Comparison of ENCODE assay signal across 14 mouse cellular contexts in the genomic region with DNA sequence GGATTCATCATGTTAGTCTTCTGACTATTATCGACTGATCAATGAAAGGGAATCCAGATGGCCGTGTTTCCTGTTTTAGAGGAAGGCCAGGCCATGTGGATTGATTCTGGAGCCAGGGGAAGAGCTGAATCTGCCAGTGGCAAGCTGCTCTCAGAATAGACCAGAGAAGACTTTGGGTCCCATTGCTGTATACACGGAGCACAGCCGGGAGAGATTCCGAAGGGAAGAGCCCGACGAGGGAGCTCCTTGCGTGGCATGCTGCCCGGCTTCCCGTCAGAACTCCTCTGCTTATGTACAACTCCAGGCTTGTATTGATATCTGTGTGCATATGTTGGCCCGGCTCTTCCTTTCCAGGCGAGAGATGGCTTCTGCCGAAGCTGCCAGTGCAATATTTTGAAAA.
DNase-seq lines count a peak whose midpoint lies in the region; ATAC-seq and TF ChIP-seq lines count a peak whose summit lies in the region.
"Had no signal": no experiment of that assay in that cellular context is flagged by ENCODE, and none has a peak within 500 bp of the region (broad histone marks: within the 10 kb centered on the region; RNA-seq: fewer than 3 reads in every experiment).

No protein-coding gene starts in this region.

- WGBS in forebrain, embryonic 13.5 days: 90% methylated on average over 13 of the region's 13 CpGs
- 91% methylated on average over 13 of the region's 13 CpGs for WGBS in forebrain, embryonic 11.5 days
- WGBS in forebrain, postnatal 0 days: 77% methylated on average over 13 of the region's 13 CpGs
- WGBS in thymus, adult 2 months: 98% methylated on average over 13 of the region's 13 CpGs
- WGBS in lung, postnatal 0 days: 89% methylated on average over 13 of the region's 13 CpGs

- no peak for DNase-seq in forebrain, embryonic 11.5 days (ENCODE audit: low spot score)
- DNase-seq in forebrain, postnatal 0 days: peak; percentile 82
- peak; percentile 6 for DNase-seq in layer of hippocampus, adult 9-10 months (ENCODE audit: low spot score)
- DNase-seq in right cerebral cortex, adult 18-20 months: peak; percentile 21
- DNase-seq in cerebellum, adult 9-10 months: no peak
- no peak for DNase-seq in thymus, adult 2 months
- no peak for DNase-seq in lung, postnatal 0 days (ENCODE audit: low spot score)
- DNase-seq: liver, embryonic 13.5 days; lung, postnatal 14 days; thymus, postnatal 36 days had no signal

- no peak overlapping the region for H3K9ac ChIP-seq in forebrain, embryonic 13.5 days
- no peak overlapping the region for H3K9ac ChIP-seq in forebrain, embryonic 11.5 days (ENCODE audit: low read length)
- H3K9ac ChIP-seq in forebrain, postnatal 0 days: no peak overlapping the region
- no peak overlapping the region for H3K9ac ChIP-seq in lung, postnatal 0 days (replicated peaks; ENCODE audit: low read depth)
- H3K9ac ChIP-seq: kidney, embryonic 15.5 days; liver, embryonic 13.5 days had no signal

- no peak for TF ChIP-seq POLR2A in thymus, adult 2 months (IDR thresholded peaks at IDR 0.05; ENCODE audit: control insufficient read depth, extremely low read depth, insufficient read depth, low read length, poor library complexity)

- H3K27me3 ChIP-seq in forebrain, embryonic 13.5 days: no peaks in the 10 kb centered on the region
- H3K27me3 ChIP-seq in forebrain, embryonic 11.5 days (ENCODE audit: control insufficient read depth, insufficient read depth, low read length): no peaks in the 10 kb centered on the region
- no peaks in the 10 kb centered on the region for H3K27me3 ChIP-seq in forebrain, postnatal 0 days (ENCODE audit: insufficient read depth, low read length)
- H3K27me3 ChIP-seq in thymus, adult 2 months (ENCODE audit: control insufficient read depth, insufficient read depth, low read length): no peaks in the 10 kb centered on the region
- no peaks in the 10 kb centered on the region for H3K27me3 ChIP-seq in lung, postnatal 0 days (replicated peaks; ENCODE audit: insufficient read depth, low read length)
- H3K27me3 ChIP-seq: kidney, embryonic 15.5 days; liver, embryonic 13.5 days had no signal

- H3K36me3 ChIP-seq in forebrain, embryonic 13.5 days (ENCODE audit: poor library complexity, severe bottlenecking): no peaks in the 10 kb centered on the region
- no peaks in the 10 kb centered on the region for H3K36me3 ChIP-seq in forebrain, embryonic 11.5 days (ENCODE audit: control insufficient read depth, insufficient read depth, low read length)
- no peaks in the 10 kb centered on the region for H3K36me3 ChIP-seq in forebrain, postnatal 0 days (ENCODE audit: insufficient read depth)
- H3K36me3 ChIP-seq in thymus, adult 2 months (ENCODE audit: control insufficient read depth, insufficient read depth, low read length): no peaks in the 10 kb centered on the region
- H3K36me3 ChIP-seq in lung, postnatal 0 days (ENCODE audit: insufficient read depth, low read length): no peaks in the 10 kb centered on the region
- H3K36me3 ChIP-seq: kidney, embryonic 15.5 days; limb, embryonic 10.5 days; liver, embryonic 13.5 days; midbrain, embryonic 10.5 days had no signal

- TF ChIP-seq EP300 in lung, postnatal 0 days (IDR thresholded peaks at IDR 0.05): no peak

- no peaks in the 10 kb centered on the region for H3K4me1 ChIP-seq in forebrain, embryonic 13.5 days
- H3K4me1 ChIP-seq in forebrain, embryonic 11.5 days (replicated peaks; ENCODE audit: control insufficient read depth, insufficient read depth, low read length): no peaks in the 10 kb centered on the region
- H3K4me1 ChIP-seq in forebrain, postnatal 0 days (ENCODE audit: insufficient read depth): no peaks in the 10 kb centered on the region
- H3K4me1 ChIP-seq in thymus, adult 2 months (replicated peaks; ENCODE audit: control insufficient read depth, insufficient read depth, low read length): no peaks in the 10 kb centered on the region
- H3K4me1 ChIP-seq in lung, postnatal 0 days (ENCODE audit: insufficient read depth, low read depth, low read length): no peaks in the 10 kb centered on the region
- H3K4me1 ChIP-seq: kidney, embryonic 15.5 days; limb, embryonic 10.5 days; liver, embryonic 13.5 days; midbrain, embryonic 10.5 days had no signal

- no peaks in the 10 kb centered on the region for H3K9me3 ChIP-seq in forebrain, embryonic 13.5 days (replicated peaks)
- no peaks in the 10 kb centered on the region for H3K9me3 ChIP-seq in forebrain, embryonic 11.5 days (ENCODE audit: control insufficient read depth, low read length)
- no peaks in the 10 kb centered on the region for H3K9me3 ChIP-seq in forebrain, postnatal 0 days (ENCODE audit: low read length)
- H3K9me3 ChIP-seq in lung, postnatal 0 days (ENCODE audit: low read length): no peaks in the 10 kb centered on the region
- H3K9me3 ChIP-seq: kidney, embryonic 15.5 days; limb, embryonic 10.5 days; liver, embryonic 13.5 days; midbrain, embryonic 10.5 days had no signal

- no peak overlapping the region for H3K4me3 ChIP-seq in forebrain, embryonic 13.5 days
- H3K4me3 ChIP-seq in forebrain, embryonic 11.5 days (ENCODE audit: low read depth, low read length): no peak overlapping the region
- H3K4me3 ChIP-seq in forebrain, postnatal 0 days (ENCODE audit: low read depth, low read length): no peak overlapping the region
- H3K4me3 ChIP-seq in thymus, adult 2 months (ENCODE audit: control insufficient read depth, insufficient read depth, low read length): no peak overlapping the region
- H3K4me3 ChIP-seq in lung, postnatal 0 days (ENCODE audit: low read depth, low read length): no peak overlapping the region
- H3K4me3 ChIP-seq: kidney, embryonic 15.5 days; limb, embryonic 10.5 days; liver, embryonic 13.5 days; midbrain, embryonic 10.5 days had no signal

- H3K4me2 ChIP-seq in forebrain, embryonic 13.5 days: no peak overlapping the region
- H3K4me2 ChIP-seq in forebrain, embryonic 11.5 days (ENCODE audit: low read depth, low read length, severe bottlenecking): no peak overlapping the region
- no peak overlapping the region for H3K4me2 ChIP-seq in forebrain, postnatal 0 days (ENCODE audit: low read depth)
- no peak overlapping the region for H3K4me2 ChIP-seq in lung, postnatal 0 days (replicated peaks; ENCODE audit: low read depth, low read length)
- H3K4me2 ChIP-seq: kidney, embryonic 15.5 days; liver, embryonic 13.5 days had no signal

- ATAC-seq in forebrain, embryonic 13.5 days: peak; percentile 62; the same call in 1 of the 2 replicates
- no peak for ATAC-seq in forebrain, embryonic 11.5 days (replicated peaks; ENCODE audit: low FRiP score)
- ATAC-seq in forebrain, postnatal 0 days: peak; percentile 95
- ATAC-seq in lung, postnatal 0 days: no peak

- H3K27ac ChIP-seq in forebrain, embryonic 13.5 days: no peak overlapping the region
- no peak overlapping the region for H3K27ac ChIP-seq in forebrain, embryonic 11.5 days (ENCODE audit: low read depth, low read length)
- no peak overlapping the region for H3K27ac ChIP-seq in forebrain, postnatal 0 days (ENCODE audit: low read depth, low read length)
- H3K27ac ChIP-seq in thymus, adult 2 months (ENCODE audit: control insufficient read depth, insufficient read depth, low read length): no peak overlapping the region
- no peak overlapping the region for H3K27ac ChIP-seq in lung, postnatal 0 days (ENCODE audit: low read length)
- H3K27ac ChIP-seq: kidney, embryonic 15.5 days; limb, embryonic 10.5 days; liver, embryonic 13.5 days; midbrain, embryonic 10.5 days had no signal

- TF ChIP-seq CTCF in forebrain, postnatal 0 days (IDR thresholded peaks at IDR 0.05; ENCODE audit: low read depth): no peak
- no peak for TF ChIP-seq CTCF in thymus, adult 2 months (IDR thresholded peaks at IDR 0.05; ENCODE audit: borderline replicate concordance, control insufficient read depth, extremely low read depth, insufficient read depth, low read length, poor library complexity)
- TF ChIP-seq CTCF in lung, postnatal 0 days (IDR thresholded peaks at IDR 0.05): no peak

Comparison
In these comparisons a context has a peak if more than half of its experiments do, and no peak if none do; other contexts are left out.
1. ATAC-seq: peak in forebrain, embryonic 13.5 days (single experiment) and forebrain, postnatal 0 days (single experiment); none in forebrain, embryonic 11.5 days (single experiment) and lung, postnatal 0 days (single experiment).
2. DNase-seq: peak in forebrain, postnatal 0 days (single experiment), layer of hippocampus, adult 9-10 months (single experiment) and right cerebral cortex, adult 18-20 months (single experiment); none in forebrain, embryonic 11.5 days (single experiment), cerebellum, adult 9-10 months (single experiment), thymus, adult 2 months (single experiment) and lung, postnatal 0 days (single experiment).